Mouse (Mus musculus): Measurements from ENCODE around the gene Gpsm3.

Gpsm3 gene

GRCm38 (mm10) chr17:34629221-34629751 lies 39.7 kb downstream of the Gpsm3 start, which contains the start of gene Prrt1:
TSS of gene Prrt1 (plus strand) at chr17:34629533.
- DNase-seq (ENCODE audit: low read depth, low spot score) = no peak

GRCm38 (mm10) chr17:34629796-34630603 lies 40.4 kb downstream of the Gpsm3 start:
- no peak for DNase-seq (ENCODE audit: low read depth, low spot score)

- no peak for DNase-seq (ENCODE audit: low read depth, low spot score)
Measured at GRCm38 (mm10) chr17:34630761-34631301, 41.2 kb downstream of the Gpsm3 start.

GRCm38 (mm10) chr17:34631647-34632046 lies 42.0 kb downstream of the Gpsm3 start:
- no peak for DNase-seq (ENCODE audit: low read depth, low spot score)

GRCm38 (mm10) chr17:34632261-34632691 lies 42.7 kb downstream of the Gpsm3 start:
- peak; percentile 71 for DNase-seq (ENCODE audit: low read depth, low spot score)

GRCm38 (mm10) chr17:34635671-34636070 lies 46.1 kb downstream of the Gpsm3 start:
- DNase-seq (ENCODE audit: low read depth, low spot score) = no peak

GRCm38 (mm10) chr17:34637459-34637858 lies 47.9 kb downstream of the Gpsm3 start:
- no peak for DNase-seq (ENCODE audit: low read depth, low spot score)

GRCm38 (mm10) chr17:34639461-34640255 lies 50.1 kb downstream of the Gpsm3 start:
- no peak for DNase-seq (ENCODE audit: low read depth, low spot score)

GRCm38 (mm10) chr17:34640778-34641601 lies 51.4 kb downstream of the Gpsm3 start:
- DNase-seq (ENCODE audit: low read depth, low spot score) = no peak
